Mouse (Mus musculus) olfactory bulb, adult 2 months (tissue): ENCODE data around the gene Zfp341. TPM values are rescaled to one million over a fixed set of nuclear protein-coding genes. Genes with fewer than 3 reads are reported as not detected.

ENCODE experiments used
- H3K27ac ChIP-seq: fragments of 200-500 bp; 2 replicates; pipeline ENCODE4 v1.5.1; 2012; ENCODE audit warnings: low read depth, low read length; ENCODE audit not compliant: insufficient read depth
- H3K4me1 ChIP-seq: fragments of 200-500 bp; 2 replicates; pipeline ENCODE4 v1.6.1; 2012; ENCODE audit warnings: low read length; ENCODE audit not compliant: control insufficient read depth, insufficient read depth
- H3K4me3 ChIP-seq: fragments of 200-500 bp; 2 replicates; pipeline ENCODE4 v1.5.1; 2012; ENCODE audit warnings: mild to moderate bottlenecking, low read depth, low read length, moderate library complexity; ENCODE audit not compliant: insufficient read depth
- CTCF ChIP-seq: fragments of 200-500 bp; IDR thresholded peaks from 2 replicates; pipeline ENCODE4 v1.5.1; 2012; ENCODE audit warnings: low read depth, mild to moderate bottlenecking, low read length, moderate library complexity; ENCODE audit not compliant: insufficient read depth
- POLR2A ChIP-seq: fragments of 200-500 bp; IDR thresholded peaks from 2 replicates; pipeline ENCODE4 v1.6.1; 2012; ENCODE audit warnings: mild to moderate bottlenecking, low read depth, low read length, moderate library complexity; ENCODE audit not compliant: insufficient read depth
- WGBS: fragments of 180-500 bp; shearing (Covaris S2); methylation state at CpG from one replicate; pipeline ENCODE4 v1.1.7; 2018; 5-methylcytosine and 5-hydroxymethylcytosine counted together
- polyA plus RNA-seq: library from polyadenylated mRNA; stranded (reverse); fragments of >200 nt; gene quantifications from 2 replicates; pipeline ENCODE4 v1.2.4, GENCODE M21; 2012; ENCODE audit warnings: low replicate concordance; ENCODE audit not compliant: missing spikeins, insufficient read depth, insufficient read length

Gene Zfp341
- polyA plus RNA-seq, 1 experiment: not detected

DNA sequence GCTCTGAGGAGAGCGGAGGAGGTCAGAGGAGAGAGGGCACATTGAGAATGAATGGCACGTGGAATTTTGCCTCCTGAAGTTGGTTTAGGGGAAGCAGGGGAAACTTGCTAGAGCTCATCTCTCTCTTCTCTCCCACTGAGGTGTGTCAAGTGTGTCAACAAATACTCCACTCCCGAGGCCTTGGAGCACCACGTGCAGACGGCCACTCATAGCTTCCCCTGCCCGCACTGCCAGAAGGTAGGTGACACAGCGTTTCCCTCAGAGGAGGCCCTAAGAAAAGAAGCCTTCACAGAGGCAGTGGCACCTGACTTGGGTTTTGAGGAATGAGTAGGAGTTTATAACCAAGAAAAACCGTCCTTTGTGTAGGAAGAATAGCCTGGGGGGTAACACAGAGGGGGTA, 28.1 kb downstream of the Zfp341 start:
- Histone ChIP-seq H3K27ac (no peak overlapping the region), H3K4me1 (no peaks in the 10 kb centered on the region), H3K4me3 (no peak overlapping the region)
- 88% methylated on average over 8 of the region's 8 CpGs for WGBS
- TF ChIP-seq CTCF (no peak), POLR2A (no peak)

DNA sequence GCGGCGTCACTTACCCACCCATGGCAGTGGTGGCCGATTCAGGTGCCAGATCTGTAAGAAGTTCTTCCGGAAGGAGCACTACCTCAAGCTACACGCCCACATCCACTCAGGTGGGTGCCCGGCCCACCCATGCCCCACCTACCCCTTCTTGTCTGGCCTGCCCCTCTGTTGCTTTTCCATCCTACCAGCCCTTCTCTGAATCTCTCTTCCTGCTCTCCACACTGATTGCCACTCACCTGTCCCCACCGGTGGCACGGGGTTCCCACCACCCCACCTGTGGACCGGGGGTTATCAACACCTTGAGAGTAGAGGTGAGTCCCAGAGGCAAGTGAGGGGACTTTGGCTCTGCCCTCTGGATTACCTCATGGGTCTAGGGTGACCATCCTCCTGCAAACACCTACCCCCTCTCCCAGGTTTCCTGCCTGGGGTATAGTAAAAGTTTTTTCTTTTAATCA, 28.9 kb downstream of the Zfp341 start:
- Histone ChIP-seq H3K4me3 (no peak overlapping the region), H3K27ac (no peak overlapping the region), H3K4me1 (no peaks in the 10 kb centered on the region)
- TF ChIP-seq CTCF (no peak), POLR2A (no peak)
- 97% methylated on average over 9 of the region's 9 CpGs for WGBS

GRCm38 (mm10) chr2:154642712-154643385, 29.8 kb downstream of the Zfp341 start:
- Histone ChIP-seq H3K27ac (no peak overlapping the region), H3K4me3 (no peak overlapping the region), H3K4me1 (no peaks in the 10 kb centered on the region)
- WGBS: 97% methylated on average over 6 of the region's 6 CpGs
- TF ChIP-seq CTCF (no peak), POLR2A (no peak)

DNA sequence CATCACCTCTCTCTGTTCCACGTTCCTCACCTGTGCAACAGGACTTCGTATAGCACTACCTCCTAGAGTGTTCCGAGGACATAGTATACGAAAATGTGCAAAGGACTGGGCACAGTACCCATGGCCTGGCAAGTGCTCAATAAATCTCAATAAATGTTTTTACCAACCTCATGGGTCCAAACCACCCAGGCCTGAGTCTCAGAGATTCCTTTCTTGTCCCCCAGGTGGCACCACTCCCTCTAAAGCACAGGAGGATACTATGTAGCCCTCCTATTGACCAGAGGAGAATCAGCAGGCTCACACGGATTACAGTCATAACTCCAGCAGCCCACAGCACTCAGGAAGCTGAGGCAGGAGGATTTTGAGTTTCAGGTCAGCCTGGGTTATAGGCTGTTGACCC, 33.5 kb downstream of the Zfp341 start:
- no peaks in the 10 kb centered on the region for H3K4me1 ChIP-seq
- no peak overlapping the region for H3K27ac ChIP-seq
- TF ChIP-seq CTCF (no peak), POLR2A (no peak)
- no peak overlapping the region for H3K4me3 ChIP-seq
- 80% methylated on average over 5 of the region's 5 CpGs for WGBS

GRCm38 (mm10) chr2:154648086-154648485, 35.0 kb downstream of the Zfp341 start:
- Histone ChIP-seq H3K27ac (no peak overlapping the region), H3K4me1 (no peaks in the 10 kb centered on the region), H3K4me3 (no peak overlapping the region)
- WGBS: 40% methylated on average over 3 of the region's 3 CpGs
- TF ChIP-seq CTCF: no peak
- no peak for TF ChIP-seq POLR2A

DNA sequence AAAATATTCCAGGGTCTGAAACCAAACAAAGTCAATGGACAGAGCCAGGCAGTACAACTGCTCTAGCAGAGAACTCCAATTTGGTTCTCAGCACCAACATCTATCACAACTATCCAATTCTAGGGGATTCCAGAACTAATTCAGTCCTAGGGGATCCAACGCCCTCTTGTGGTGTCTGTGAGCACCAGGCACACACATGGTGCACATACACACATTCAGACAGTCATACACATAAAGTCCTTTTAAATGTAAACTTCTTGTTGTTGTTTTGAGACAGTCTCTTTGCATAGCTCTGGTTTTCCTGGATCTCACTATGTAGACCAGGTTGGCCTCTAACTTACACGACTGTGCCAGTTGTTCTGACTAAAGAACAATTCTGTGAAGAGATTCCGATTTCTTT, 37.3 kb downstream of the Zfp341 start:
- TF ChIP-seq CTCF (no peak), POLR2A (no peak)
- H3K27ac ChIP-seq: no peak overlapping the region
- no peak overlapping the region for H3K4me3 ChIP-seq
- no peaks in the 10 kb centered on the region for H3K4me1 ChIP-seq
- 73% methylated on average over 3 of the region's 3 CpGs for WGBS

- TF ChIP-seq CTCF (no peak), POLR2A (no peak)
- no peak within 1 kb of the TSS for H3K4me3 ChIP-seq
- H3K4me1 ChIP-seq: no peaks in the 10 kb centered on the region
- no peak within 1 kb of the TSS for H3K27ac ChIP-seq
- WGBS: 75% methylated on average over 8 of the region's 8 CpGs
These were observed 38.3 kb downstream of the Zfp341 start, which contains the start of gene Chmp4b for GRCm38 (mm10) chr2:154651363-154651762. TSS of gene Chmp4b (plus strand) at chr2:154651705.

DNA sequence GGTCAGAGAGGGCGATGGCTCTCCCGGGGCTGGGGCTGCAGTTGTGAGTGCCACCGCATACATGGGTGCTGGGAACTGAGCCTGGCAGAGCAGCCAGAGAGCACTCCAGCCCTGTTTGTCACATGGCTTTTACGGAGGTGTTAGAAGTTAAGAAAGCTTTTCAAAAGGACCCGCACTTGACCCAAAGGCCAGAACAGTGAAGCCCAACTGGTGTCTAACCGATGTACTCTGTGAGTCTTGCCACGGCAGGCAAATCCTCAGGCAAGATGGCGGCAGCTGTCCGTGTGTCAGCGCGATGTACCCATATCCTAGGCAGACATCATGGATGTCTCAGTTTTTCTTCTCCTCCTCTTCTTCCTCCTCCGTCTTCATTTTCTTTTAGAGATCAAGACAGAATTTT, 41.9 kb downstream of the Zfp341 start:
- WGBS: 93% methylated on average over 12 of the region's 12 CpGs
- H3K27ac ChIP-seq: no peak overlapping the region
- peaks cover 7% of the 10 kb centered on the region for H3K4me1 ChIP-seq
- no peak for TF ChIP-seq CTCF
- no peak for TF ChIP-seq POLR2A
- no peak overlapping the region for H3K4me3 ChIP-seq

GRCm38 (mm10) chr2:154655878-154656414, 42.8 kb downstream of the Zfp341 start:
- WGBS: 74% methylated on average over 2 of the region's 2 CpGs
- Histone ChIP-seq H3K4me1 (peaks cover 7% of the 10 kb centered on the region), H3K27ac (peak overlapping the region; percentile 45; the same call in 1 of the 2 replicates), H3K4me3 (no peak overlapping the region)
- TF ChIP-seq POLR2A: no peak
- TF ChIP-seq CTCF: no peak
